Mouse (Mus musculus) midbrain, postnatal 0 days (tissue): ENCODE data around the gene Dcpp3. TPM values are rescaled to one million over a fixed set of nuclear protein-coding genes. Genes with fewer than 3 reads are reported as not detected.

Source experiments
- ATAC-seq: fragments of 200-750 bp; cut with Nextera tagmentation; 2 replicates; pipeline ENCODE4 v1.8.0; 2017; ENCODE audit warnings: moderate number of reproducible peaks, mild to moderate bottlenecking, moderate TSS enrichment, moderate library complexity; ENCODE audit not compliant: low FRiP score
- DNase-seq: peaks from one replicate; pipeline ENCODE4 v3.0.0-alpha.2; 2015; ENCODE audit warnings: low spot score
- H3K27ac ChIP-seq: fragments of 300-500 bp; sonication (generic); 2 replicates; pipeline ENCODE4 v1.5.1; 2014; ENCODE audit warnings: low read depth, mild to moderate bottlenecking, low read length, mixed read lengths
- H3K27me3 ChIP-seq: fragments of 300-500 bp; sonication (generic); 2 replicates; pipeline ENCODE4 v1.6.1; 2014; ENCODE audit warnings: low read length, control low read depth, mixed read lengths; ENCODE audit not compliant: insufficient read depth
- H3K36me3 ChIP-seq: fragments of 300-500 bp; sonication (generic); 2 replicates; pipeline ENCODE4 v1.6.1; 2014; ENCODE audit warnings: low read length, control low read depth, mixed read lengths; ENCODE audit not compliant: insufficient read depth
- H3K4me1 ChIP-seq: fragments of 300-500 bp; sonication (generic); 2 replicates; pipeline ENCODE4 v1.6.1; 2014; ENCODE audit warnings: mild to moderate bottlenecking, control low read depth, antibody characterized with exemption, low read length, mixed read lengths; ENCODE audit not compliant: insufficient read depth
- H3K4me2 ChIP-seq: fragments of 300-500 bp; sonication (generic); 2 replicates; pipeline ENCODE4 v1.6.1; 2014; ENCODE audit warnings: low read depth, mild to moderate bottlenecking, low read length, mixed read lengths; ENCODE audit not compliant: poor library complexity, severe bottlenecking
- H3K4me3 ChIP-seq: fragments of 300-500 bp; sonication (generic); 2 replicates; pipeline ENCODE4 v1.5.1; 2014; ENCODE audit warnings: low read depth, mild to moderate bottlenecking, low read length, moderate library complexity
- H3K9ac ChIP-seq: fragments of 300-500 bp; sonication (generic); replicated peaks from 2 replicates; pipeline ENCODE4 v1.6.1; 2014; ENCODE audit warnings: mild to moderate bottlenecking, low read length, moderate library complexity, mixed read lengths; ENCODE audit not compliant: poor library complexity, severe bottlenecking
- H3K9me3 ChIP-seq: fragments of 300-500 bp; sonication (generic); 2 replicates; pipeline ENCODE4 v1.6.1; 2016; ENCODE audit warnings: low read length, control low read depth
- CTCF ChIP-seq: IDR thresholded peaks from 2 replicates; pipeline ENCODE4 v1.5.1; 2016; ENCODE audit warnings: antibody characterized with exemption, mild to moderate bottlenecking
- WGBS: fragments of 180-500 bp; shearing (Covaris S2); extraction: QIAGEN DNeasy Blood & Tissue Kit; methylation state at CpG from one replicate; pipeline ENCODE4 v1.1.7; 2014; 5-methylcytosine and 5-hydroxymethylcytosine counted together
- polyA plus RNA-seq: library from polyadenylated mRNA; unstranded; fragments of >200 nt; fragmentation: Nextera tagmentation; extraction: Ambion mirVana; gene quantifications from 2 replicates; pipeline ENCODE4 v1.2.1, GENCODE M21; 2015
- total RNA-seq: library from RNA; depleted of rRNA; stranded (reverse); fragments of >200 nt; gene quantifications from 2 replicates; pipeline ENCODE4 v1.2.3, GENCODE M21; 2014; rRNA removed

Gene Dcpp3
- total and polyA plus RNA-seq, 2 experiments from 2014 or later: not detected

- ATAC-seq (no peak), DNase-seq (no peak)
- 66% methylated on average over 5 of the region's 5 CpGs for WGBS
- Histone ChIP-seq H3K9me3 (no peaks in the 10 kb centered on the region), H3K27ac (no peak within 1 kb of the TSS), H3K4me1 (no peaks in the 10 kb centered on the region), H3K27me3 (no peaks in the 10 kb centered on the region), H3K4me3 (no peak within 1 kb of the TSS), H3K9ac (no peak within 1 kb of the TSS), H3K4me2 (no peak within 1 kb of the TSS), H3K36me3 (no peaks in the 10 kb centered on the region)
- no peak for TF ChIP-seq CTCF
These were observed 37.9 kb downstream of the Dcpp3 start, which contains the start of gene Sbpl for GRCm38 (mm10) chr17:23955174-23955573. Gene Sbpl, minus strand, starts transcription at chr17:23955274.

GRCm38 (mm10) chr17:23960084-23960738 lies 43.0 kb downstream of the Dcpp3 start:
- Histone ChIP-seq H3K4me1 (no peaks in the 10 kb centered on the region), H3K4me2 (no peak overlapping the region), H3K27me3 (no peaks in the 10 kb centered on the region), H3K9me3 (no peaks in the 10 kb centered on the region), H3K4me3 (no peak overlapping the region), H3K9ac (no peak overlapping the region), H3K27ac (no peak overlapping the region), H3K36me3 (no peaks in the 10 kb centered on the region)
- ATAC-seq (peak; percentile 89), DNase-seq (peak; percentile 89)
- WGBS: 34% methylated on average over 3 of the region's 3 CpGs
- peak; percentile 99 for TF ChIP-seq CTCF

- H3K9ac ChIP-seq: no peak overlapping the region
- no peak overlapping the region for H3K4me2 ChIP-seq
- H3K27me3 ChIP-seq: no peaks in the 10 kb centered on the region
- no peaks in the 10 kb centered on the region for H3K36me3 ChIP-seq
- no peak overlapping the region for H3K27ac ChIP-seq
- no peaks in the 10 kb centered on the region for H3K4me1 ChIP-seq
- DNase-seq: no peak
- no peak overlapping the region for H3K4me3 ChIP-seq
- 63% methylated on average over 4 of the region's 4 CpGs for WGBS
- no peaks in the 10 kb centered on the region for H3K9me3 ChIP-seq
- no peak for ATAC-seq
- TF ChIP-seq CTCF: no peak
These were observed 44.4 kb downstream of the Dcpp3 start for GRCm38 (mm10) chr17:23961573-23962122.

- Histone ChIP-seq H3K4me3 (no peak overlapping the region), H3K9me3 (no peaks in the 10 kb centered on the region), H3K9ac (no peak overlapping the region), H3K4me1 (no peaks in the 10 kb centered on the region), H3K27me3 (no peaks in the 10 kb centered on the region), H3K27ac (no peak overlapping the region), H3K4me2 (no peak overlapping the region), H3K36me3 (no peaks in the 10 kb centered on the region)
- no peak for TF ChIP-seq CTCF
- 29% methylated on average over 6 of the region's 6 CpGs for WGBS
- ATAC-seq (no peak), DNase-seq (no peak)
These were observed 48.7 kb downstream of the Dcpp3 start for GRCm38 (mm10) chr17:23965805-23966425.

GRCm38 (mm10) chr17:23966658-23967401 lies 49.6 kb downstream of the Dcpp3 start:
- Histone ChIP-seq H3K4me1 (no peaks in the 10 kb centered on the region), H3K27me3 (no peaks in the 10 kb centered on the region), H3K9ac (no peak overlapping the region), H3K9me3 (no peaks in the 10 kb centered on the region), H3K27ac (no peak overlapping the region), H3K36me3 (no peaks in the 10 kb centered on the region), H3K4me2 (no peak overlapping the region), H3K4me3 (no peak overlapping the region)
- ATAC-seq (no peak), DNase-seq (no peak)
- 91% methylated on average over 10 of the region's 10 CpGs for WGBS
- no peak for TF ChIP-seq CTCF

- peak; percentile 8; the same call in 1 of the 2 replicates for TF ChIP-seq CTCF
- H3K27me3 ChIP-seq: no peaks in the 10 kb centered on the region
- ATAC-seq (no peak), DNase-seq (no peak)
- no peak overlapping the region for H3K4me2 ChIP-seq
- no peaks in the 10 kb centered on the region for H3K9me3 ChIP-seq
- H3K4me1 ChIP-seq: no peaks in the 10 kb centered on the region
- no peak overlapping the region for H3K9ac ChIP-seq
- H3K36me3 ChIP-seq: no peaks in the 10 kb centered on the region
- no peak overlapping the region for H3K4me3 ChIP-seq
- WGBS: 50% methylated on average over 2 of the region's 2 CpGs
- no peak overlapping the region for H3K27ac ChIP-seq
These were observed 51.5 kb downstream of the Dcpp3 start for GRCm38 (mm10) chr17:23968780-23969179.

Other genes with a start within 250 kb of the Dcpp3 start
- gene Hcfc1r1, start 243.9 kb upstream of the Dcpp3 start, total RNA-seq: 87.3 and 194 TPM in 2 replicates
- 210 and 212 TPM in 2 replicates for gene Hcfc1r1, start 243.9 kb upstream of the Dcpp3 start, polyA plus RNA-seq
- 16.7 and 21.5 TPM in 2 replicates for gene Thoc6, start 243.6 kb upstream of the Dcpp3 start, total RNA-seq
- 21.1 and 23.2 TPM in 2 replicates for gene Thoc6, start 243.6 kb upstream of the Dcpp3 start, polyA plus RNA-seq
- 3.9 and 4.2 TPM in 2 replicates for gene Tnfrsf12a, start 240.0 kb upstream of the Dcpp3 start, total RNA-seq
- 3.3 TPM in 2 replicates for gene Tnfrsf12a, start 240.0 kb upstream of the Dcpp3 start, polyA plus RNA-seq
- 0.60 and 0.99 TPM in 2 replicates for gene Cldn6, start 238.2 kb upstream of the Dcpp3 start, total RNA-seq
- gene Cldn6, start 238.2 kb upstream of the Dcpp3 start, polyA plus RNA-seq: 0.31 and 0.56 TPM in 2 replicates
- 0.19 and 0.55 TPM in 2 replicates for gene Cldn9, start 233.4 kb upstream of the Dcpp3 start, total RNA-seq
- gene Cldn9, start 233.4 kb upstream of the Dcpp3 start, polyA plus RNA-seq: 0.25 TPM in 1 of 2 replicates, not detected in the other
- gene 1520401A03Rik, start 194.7 kb upstream of the Dcpp3 start, total RNA-seq: 0.19 TPM in 1 of 2 replicates, not detected in the other
- 0.15 TPM in 1 of 2 replicates, not detected in the other for gene 1520401A03Rik, start 194.7 kb upstream of the Dcpp3 start, polyA plus RNA-seq
- gene Pkmyt1, start 191.1 kb upstream of the Dcpp3 start, total RNA-seq: 18.3 and 18.4 TPM in 2 replicates
- 18.0 and 18.3 TPM in 2 replicates for gene Pkmyt1, start 191.1 kb upstream of the Dcpp3 start, polyA plus RNA-seq
- gene Paqr4, start 176.6 kb upstream of the Dcpp3 start, total RNA-seq: 83.6 and 103 TPM in 2 replicates
- 66.0 and 73.8 TPM in 2 replicates for gene Paqr4, start 176.6 kb upstream of the Dcpp3 start, polyA plus RNA-seq
- gene Kremen2, start 171.6 kb upstream of the Dcpp3 start, total RNA-seq: 0.38 and 2.5 TPM in 2 replicates
- gene Kremen2, start 171.6 kb upstream of the Dcpp3 start, polyA plus RNA-seq: 1.3 TPM in 2 replicates
- 248 and 253 TPM in 2 replicates for gene Flywch1, start 145.9 kb upstream of the Dcpp3 start, total RNA-seq
- 188 TPM in 2 replicates for gene Flywch1, start 145.9 kb upstream of the Dcpp3 start, polyA plus RNA-seq
- gene Flywch2, start 131.4 kb upstream of the Dcpp3 start, total RNA-seq: 94.8 and 96.5 TPM in 2 replicates
- 128 and 133 TPM in 2 replicates for gene Flywch2, start 131.4 kb upstream of the Dcpp3 start, polyA plus RNA-seq
- 162 and 196 TPM in 2 replicates for gene Srrm2, start 126.9 kb upstream of the Dcpp3 start, total RNA-seq
- gene Srrm2, start 126.9 kb upstream of the Dcpp3 start, polyA plus RNA-seq: 351 and 443 TPM in 2 replicates
- gene Elob, start 88.3 kb upstream of the Dcpp3 start, total RNA-seq: 1,027 and 1,129 TPM in 2 replicates
- gene Elob, start 88.3 kb upstream of the Dcpp3 start, polyA plus RNA-seq: 1,525 and 1,526 TPM in 2 replicates
- gene Prss33, start 81.4 kb upstream of the Dcpp3 start, total RNA-seq: not detected in 2 replicates
- gene Prss33, start 81.4 kb upstream of the Dcpp3 start, polyA plus RNA-seq: 0.17 TPM in 1 of 2 replicates, not detected in the other
- not detected in 2 replicates for gene Prss32, start 73.6 kb upstream of the Dcpp3 start, total RNA-seq
- 0.23 and 0.60 TPM in 2 replicates for gene Prss32, start 73.6 kb upstream of the Dcpp3 start, polyA plus RNA-seq
- gene Prss41, start 73.3 kb upstream of the Dcpp3 start, total RNA-seq: 0.11 and 1.8 TPM in 2 replicates
- gene Prss41, start 73.3 kb upstream of the Dcpp3 start, polyA plus RNA-seq: 1.3 and 2.2 TPM in 2 replicates
- gene Prss21, start 49.4 kb upstream of the Dcpp3 start, total RNA-seq: not detected in 2 replicates
- not detected in 2 replicates for gene Prss21, start 49.4 kb upstream of the Dcpp3 start, polyA plus RNA-seq
- gene Dcpp1, start 36.6 kb upstream of the Dcpp3 start, total RNA-seq: 2.0 TPM in 1 of 2 replicates, not detected in the other
- not detected in 2 replicates for gene Dcpp1, start 36.6 kb upstream of the Dcpp3 start, polyA plus RNA-seq
- gene Dcpp2, start 36.6 kb upstream of the Dcpp3 start, total RNA-seq: not detected in 2 replicates
- not detected in 2 replicates for gene Dcpp2, start 36.6 kb upstream of the Dcpp3 start, polyA plus RNA-seq
- gene Sbp, start 24.2 kb downstream of the Dcpp3 start, total RNA-seq: not detected in 2 replicates
- not detected in 2 replicates for gene Sbp, start 24.2 kb downstream of the Dcpp3 start, polyA plus RNA-seq
- gene Sbpl, start 37.8 kb downstream of the Dcpp3 start, total RNA-seq: not detected in 2 replicates
- not detected in 2 replicates for gene Sbpl, start 37.8 kb downstream of the Dcpp3 start, polyA plus RNA-seq
- gene Prss30, start 63.1 kb downstream of the Dcpp3 start, total RNA-seq: 1.8 TPM in 1 of 2 replicates, not detected in the other
- gene Prss30, start 63.1 kb downstream of the Dcpp3 start, polyA plus RNA-seq: 0.15 and 0.17 TPM in 2 replicates
- not detected in 2 replicates for gene Prss22, start 80.6 kb downstream of the Dcpp3 start, total RNA-seq
- 0.17 TPM in 1 of 2 replicates, not detected in the other for gene Prss22, start 80.6 kb downstream of the Dcpp3 start, polyA plus RNA-seq
- gene Prss27, start 120.7 kb downstream of the Dcpp3 start, total RNA-seq: not detected in 2 replicates
- gene Prss27, start 120.7 kb downstream of the Dcpp3 start, polyA plus RNA-seq: not detected in 2 replicates
- gene Kctd5, start 156.0 kb downstream of the Dcpp3 start, total RNA-seq: 92.0 and 99.8 TPM in 2 replicates
- 80.2 and 81.3 TPM in 2 replicates for gene Kctd5, start 156.0 kb downstream of the Dcpp3 start, polyA plus RNA-seq
- 57.9 and 68.1 TPM in 2 replicates for gene Pdpk1, start 233.5 kb downstream of the Dcpp3 start, total RNA-seq
- gene Pdpk1, start 233.5 kb downstream of the Dcpp3 start, polyA plus RNA-seq: 53.2 and 61.5 TPM in 2 replicates
- gene Amdhd2, start 246.3 kb downstream of the Dcpp3 start, total RNA-seq: 40.2 and 58.6 TPM in 2 replicates
- 34.0 and 41.4 TPM in 2 replicates for gene Amdhd2, start 246.3 kb downstream of the Dcpp3 start, polyA plus RNA-seq